Mouse (Mus musculus) ovary, postnatal 36 days (tissue): ENCODE data around the gene 2210016L21Rik.

ENCODE experiments used
- DNase-seq: peaks from one replicate; pipeline ENCODE4 v3.0.0; 2022; ENCODE audit warnings: low spot score, mixed read lengths

The 2210016L21Rik gene

GRCm38 (mm10) chr5:114945072-114945471, 3.1 kb downstream of the 2210016L21Rik start:
- DNase-seq = no peak

GRCm38 (mm10) chr5:114948891-114949290, 6.9 kb downstream of the 2210016L21Rik start:
- no peak for DNase-seq

- DNase-seq = no peak
Measured at GRCm38 (mm10) chr5:114949316-114949715, 7.4 kb downstream of the 2210016L21Rik start.

- no peak for DNase-seq
Measured at GRCm38 (mm10) chr5:114949812-114950211, 7.9 kb downstream of the 2210016L21Rik start.

- DNase-seq = no peak
Measured at GRCm38 (mm10) chr5:114950669-114951068, 8.7 kb downstream of the 2210016L21Rik start.

- no peak for DNase-seq
Measured at GRCm38 (mm10) chr5:114951279-114951880, 9.4 kb downstream of the 2210016L21Rik start.

GRCm38 (mm10) chr5:114953326-114953725, 11.4 kb downstream of the 2210016L21Rik start:
- DNase-seq = no peak

- DNase-seq = no peak
Measured at GRCm38 (mm10) chr5:114958069-114958468, 16.1 kb downstream of the 2210016L21Rik start.

GRCm38 (mm10) chr5:114961590-114962360, 19.8 kb downstream of the 2210016L21Rik start:
- DNase-seq = no peak

- DNase-seq = no peak
Measured at GRCm38 (mm10) chr5:114964315-114964966, 22.5 kb downstream of the 2210016L21Rik start.

- no peak for DNase-seq
Measured at GRCm38 (mm10) chr5:114964967-114965898, 23.3 kb downstream of the 2210016L21Rik start.

GRCm38 (mm10) chr5:114967523-114968268, 25.7 kb downstream of the 2210016L21Rik start:
- DNase-seq = no peak

- no peak for DNase-seq
Measured at GRCm38 (mm10) chr5:114968651-114969050, 26.7 kb downstream of the 2210016L21Rik start.

GRCm38 (mm10) chr5:114969064-114969463, 27.1 kb downstream of the 2210016L21Rik start:
- no peak for DNase-seq

- no peak for DNase-seq
Measured at GRCm38 (mm10) chr5:114969609-114970215, 27.8 kb downstream of the 2210016L21Rik start.

GRCm38 (mm10) chr5:114970824-114971227, 28.9 kb downstream of the 2210016L21Rik start, which contains the start of gene Hnf1a:
TSS of gene Hnf1a (minus strand) at chr5:114971094.
- DNase-seq = no peak

- DNase-seq = no peak
Measured at GRCm38 (mm10) chr5:114972201-114972600, 30.2 kb downstream of the 2210016L21Rik start.

- no peak for DNase-seq
Measured at GRCm38 (mm10) chr5:114973131-114973530, 31.2 kb downstream of the 2210016L21Rik start.

- DNase-seq = no peak
Measured at GRCm38 (mm10) chr5:114976935-114977334, 35.0 kb downstream of the 2210016L21Rik start.

- no peak for DNase-seq
Measured at GRCm38 (mm10) chr5:114978473-114978872, 36.5 kb downstream of the 2210016L21Rik start.

- no peak for DNase-seq
Measured at GRCm38 (mm10) chr5:114978888-114979249, 36.9 kb downstream of the 2210016L21Rik start.
